Mouse (Mus musculus): ENCODE measurements at regions not wholly inside any gene's neighbourhood (a gene's known extent, or its start where the extent isn't known, plus 50 kb on each side); places are given as distances from the start of the nearest gene placed in this dataset.

DNA sequence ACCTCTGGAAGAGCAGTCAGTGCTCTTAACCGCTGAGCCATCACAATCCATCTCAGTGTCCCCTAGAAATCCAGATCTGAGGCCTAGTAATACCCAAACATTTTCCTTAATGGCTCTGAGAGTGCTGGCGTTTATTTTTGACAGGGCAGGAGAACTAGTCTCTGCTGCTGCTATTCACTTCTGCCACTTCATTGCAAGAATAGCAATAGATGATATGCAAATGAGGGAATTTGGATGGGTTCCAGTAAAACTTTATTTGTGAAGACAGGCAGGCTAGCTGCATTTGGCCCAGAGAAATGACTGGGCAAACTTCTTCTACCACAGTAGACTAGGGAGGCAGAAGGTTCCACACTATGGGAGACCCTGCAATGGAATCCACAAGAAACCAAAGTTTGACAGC lies 91.0 kb upstream of the Nphp3 start:
- TF ChIP-seq CTCF (IDR thresholded peaks at IDR 0.05; ENCODE audit: low read depth, low read length) (no peak), POLR2A (IDR thresholded peaks at IDR 0.05; ENCODE audit: borderline replicate concordance, low read depth, low read length) (no peak)
